Mouse (Mus musculus): Measurements from ENCODE around the gene Zfp605. TPM values are rescaled to one million over a fixed set of nuclear protein-coding genes. Genes with fewer than 3 reads are reported as not detected.

Gene Zfp605
- total RNA-seq, 1 experiment from 2014 or later: 8.1 TPM

Other genes with a start within 250 kb of the Zfp605 start
- 21.0 and 65.9 TPM in 2 replicates for gene Gm15446, start 186.7 kb upstream of the Zfp605 start, total RNA-seq (2017)
- 40.5 and 42.5 TPM in 2 replicates for gene Zfp932, start 113.6 kb upstream of the Zfp605 start, total RNA-seq (2017)
- 13.4 and 16.5 TPM in 2 replicates for gene Gm17655, start 37.6 kb upstream of the Zfp605 start, total RNA-seq (2017)
- gene Gm35315, start 15.7 kb upstream of the Zfp605 start, total RNA-seq (2017): 0.35 and 0.74 TPM in 2 replicates
- gene Plcxd1, start 10.1 kb upstream of the Zfp605 start, total RNA-seq (2017): 0.12 and 0.49 TPM in 2 replicates
- gene Gtpbp6, start 1.9 kb upstream of the Zfp605 start, total RNA-seq (2017): 47.6 and 54.1 TPM in 2 replicates
- gene Chfr, start 25.8 kb downstream of the Zfp605 start, total RNA-seq (2017): 111 and 115 TPM in 2 replicates
- 40.0 and 46.7 TPM in 2 replicates for gene Golga3, start 66.6 kb downstream of the Zfp605 start, total RNA-seq (2017)
- gene Ankle2, start 120.9 kb downstream of the Zfp605 start, total RNA-seq (2017): 75.8 and 96.5 TPM in 2 replicates
- gene Pgam5, start 159.8 kb downstream of the Zfp605 start, total RNA-seq (2017): 29.3 and 32.0 TPM in 2 replicates
- gene Pxmp2, start 176.1 kb downstream of the Zfp605 start, total RNA-seq (2017): 1.4 and 2.3 TPM in 2 replicates
- 3.9 and 6.1 TPM in 2 replicates for gene Pole, start 176.2 kb downstream of the Zfp605 start, total RNA-seq (2017)
- not detected in 2 replicates for gene P2rx2, start 233.1 kb downstream of the Zfp605 start, total RNA-seq (2017)
- gene Lrcol1, start 234.6 kb downstream of the Zfp605 start, total RNA-seq (2017): not detected in 2 replicates

Measured in neutrophil, adult 5-6 weeks (primary cell).